Mouse (Mus musculus) ES-E14 (cell line): ENCODE results near the gene Tppp.

Source experiments
- HCFC1 ChIP-seq: IDR thresholded peaks from 2 replicates; pipeline ENCODE4 v1.6.1; 2012; ENCODE audit warnings: low read length, inconsistent platforms, borderline replicate concordance; ENCODE audit not compliant: insufficient read depth
- MAFK ChIP-seq: IDR thresholded peaks from 2 replicates; pipeline ENCODE4 v1.6.1; 2014; ENCODE audit warnings: mild to moderate bottlenecking, low read depth, low read length, inconsistent platforms; ENCODE audit not compliant: insufficient read depth
- ZC3H11A ChIP-seq: IDR thresholded peaks from 2 replicates; pipeline ENCODE4 v1.6.1; 2012; ENCODE audit warnings: low read depth, mild to moderate bottlenecking, inconsistent platforms, low read length, borderline replicate concordance

DNA sequence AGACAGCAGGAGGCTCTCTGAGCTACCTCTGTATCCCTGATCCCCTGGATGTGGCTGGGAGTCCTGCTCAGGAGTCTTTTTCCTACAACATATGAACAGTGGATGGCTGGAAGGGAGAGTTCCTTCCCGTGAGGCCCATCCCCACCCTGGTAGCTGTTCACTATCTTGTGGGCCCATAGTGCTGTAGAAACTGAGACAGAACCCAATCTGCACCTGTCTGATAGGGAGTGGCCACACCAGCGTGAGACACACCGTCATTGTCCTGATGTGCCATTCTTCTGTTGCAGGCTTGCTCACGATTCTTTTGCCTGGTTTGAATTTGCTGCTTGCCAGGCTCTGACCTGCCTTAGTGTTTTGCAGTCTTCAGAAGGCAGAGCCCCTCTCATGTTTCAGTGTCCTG lies 8.2 kb downstream of the Tppp start:
- TF ChIP-seq HCFC1 (no peak), MAFK (no peak), ZC3H11A (no peak)
